Mouse (Mus musculus): Measurements from ENCODE around the gene Eif4a1.

DNA sequence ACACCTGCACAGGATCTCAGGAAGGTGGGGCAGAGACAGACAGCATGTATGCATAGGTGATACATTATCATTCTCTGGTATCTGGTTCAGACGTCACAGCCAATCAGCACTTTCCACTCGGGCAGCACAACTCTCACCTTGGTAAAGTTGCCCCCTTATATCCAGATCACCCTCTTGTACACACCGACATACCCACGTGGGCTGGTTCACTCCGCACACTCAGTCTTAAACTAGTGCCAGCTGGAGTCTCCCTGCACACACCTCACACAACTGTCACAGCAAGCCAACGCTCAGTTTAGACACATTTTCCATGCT lies 22.8 kb upstream of the Eif4a1 start:
- TF ChIP-seq CTCF (IDR thresholded peaks at IDR 0.05; ENCODE audit: control insufficient read depth, insufficient read depth, low read length) = no peak
- TF ChIP-seq POLR2A (IDR thresholded peaks at IDR 0.05; ENCODE audit: borderline replicate concordance, control insufficient read depth, low read depth, low read length) = no peak

Data from bone marrow, adult 2 months (tissue).